In genomic region chr3:63413046-63413911, GRCm38 (mm10) we compare ENCODE assay signal across 14 mouse cellular contexts.
DNase-seq lines count a peak whose midpoint lies in the region; ATAC-seq and TF ChIP-seq lines count a peak whose summit lies in the region.
"Had no signal": no experiment of that assay in that cellular context is flagged by ENCODE, and none has a peak within 500 bp of the region (broad histone marks: within the 10 kb centered on the region; RNA-seq: fewer than 3 reads in every experiment).

No protein-coding gene starts in this region.

- peak; percentile 87 for ATAC-seq in kidney, postnatal 0 days (replicated peaks; ENCODE audit: low FRiP score, low read depth)

- H3K27ac ChIP-seq in kidney, postnatal 0 days: peak overlapping the region; percentile 47
- H3K27ac ChIP-seq: heart, embryonic 13.5 days; hindbrain, embryonic 15.5 days had no signal

- 17% methylated on average over 6 of the region's 6 CpGs for WGBS in kidney, postnatal 0 days

- TF ChIP-seq CTCF in kidney, postnatal 0 days (IDR thresholded peaks at IDR 0.05; ENCODE audit: low read depth): no peak

- peak overlapping the region; percentile 9; the same call in 1 of the 2 replicates for H3K4me2 ChIP-seq in kidney, postnatal 0 days (ENCODE audit: low read length)
- H3K4me2 ChIP-seq: heart, embryonic 13.5 days; hindbrain, embryonic 15.5 days; liver, embryonic 11.5 days had no signal

- H3K36me3 ChIP-seq in kidney, postnatal 0 days (ENCODE audit: insufficient read depth, low read length): no peaks in the 10 kb centered on the region
- H3K36me3 ChIP-seq: heart, embryonic 13.5 days; hindbrain, embryonic 15.5 days had no signal

- H3K4me1 ChIP-seq in kidney, postnatal 0 days (replicated peaks; ENCODE audit: insufficient read depth, low read length): no peaks in the 10 kb centered on the region
- H3K4me1 ChIP-seq: heart, embryonic 13.5 days; hindbrain, embryonic 15.5 days had no signal

- no peak overlapping the region for H3K9ac ChIP-seq in kidney, postnatal 0 days (ENCODE audit: low read depth, low read length)
- H3K9ac ChIP-seq: heart, embryonic 13.5 days; hindbrain, embryonic 15.5 days had no signal

- no peaks in the 10 kb centered on the region for H3K9me3 ChIP-seq in kidney, postnatal 0 days (replicated peaks; ENCODE audit: low read length)
- H3K9me3 ChIP-seq: heart, embryonic 13.5 days; hindbrain, embryonic 15.5 days had no signal

- no peaks in the 10 kb centered on the region for H3K27me3 ChIP-seq in kidney, postnatal 0 days (ENCODE audit: insufficient read depth, low read length)
- H3K27me3 ChIP-seq: heart, embryonic 13.5 days; hindbrain, embryonic 15.5 days had no signal

- H3K4me3 ChIP-seq in kidney, postnatal 0 days (replicated peaks; ENCODE audit: low read depth, low read length): no peak overlapping the region
- H3K4me3 ChIP-seq: heart, embryonic 13.5 days; hindbrain, embryonic 15.5 days had no signal

- DNase-seq in embryo, embryonic 10.5 days (ENCODE audit: low spot score): peak; percentile 6
- DNase-seq in embryo, embryonic 9.5 days (ENCODE audit: extremely low spot score): no peak
- peak; percentile 7 for DNase-seq in retina, postnatal 1 day
- DNase-seq in retina, embryonic 14.5 days (ENCODE audit: low spot score): no peak
- peak; percentile 89 for DNase-seq in kidney, postnatal 0 days (ENCODE audit: low spot score)
- peak; percentile 4 for DNase-seq in testis, postnatal 14 days (ENCODE audit: low spot score)
- no peak for DNase-seq in thymus, postnatal 4 days
- no peak for DNase-seq in thymus, postnatal 10 days (ENCODE audit: low spot score in 2 of 2)
- DNase-seq: adrenal gland, postnatal 36 days; cerebellum, adult 11-12 months; lung, postnatal 4 days had no signal

Comparison
In these comparisons a context has a peak if more than half of its experiments do, and no peak if none do; other contexts are left out.
1. DNase-seq: peak in embryo, embryonic 10.5 days (single experiment), retina, postnatal 1 day (single experiment), kidney, postnatal 0 days (single experiment) and testis, postnatal 14 days (single experiment); none in embryo, embryonic 9.5 days (single experiment), retina, embryonic 14.5 days (single experiment), thymus, postnatal 4 days (single experiment) and thymus, postnatal 10 days (0 of 2).